Mouse (Mus musculus) mouse embryonic stem cell (cell line): ENCODE measurements around the gene Mri1.

ENCODE experiments used
- in situ Hi-C, 2 experiments: fragments of 300-500 bp; cut with MboI; formaldehyde crosslinking; loops; 1 replicate in 1 of 2; 3 replicates in 1 of 2; pipeline ENCODE4 v1.14.3; 2019 to 2020; ENCODE audit warnings: low sequenced_read_pairs in 2 of 2, low pct_unique_long_range_greater_than_20kb in 1 of 2, mixed read lengths in 1 of 2; ENCODE audit not compliant: unreplicated experiment in 1 of 2

Mri1 gene

DNA sequence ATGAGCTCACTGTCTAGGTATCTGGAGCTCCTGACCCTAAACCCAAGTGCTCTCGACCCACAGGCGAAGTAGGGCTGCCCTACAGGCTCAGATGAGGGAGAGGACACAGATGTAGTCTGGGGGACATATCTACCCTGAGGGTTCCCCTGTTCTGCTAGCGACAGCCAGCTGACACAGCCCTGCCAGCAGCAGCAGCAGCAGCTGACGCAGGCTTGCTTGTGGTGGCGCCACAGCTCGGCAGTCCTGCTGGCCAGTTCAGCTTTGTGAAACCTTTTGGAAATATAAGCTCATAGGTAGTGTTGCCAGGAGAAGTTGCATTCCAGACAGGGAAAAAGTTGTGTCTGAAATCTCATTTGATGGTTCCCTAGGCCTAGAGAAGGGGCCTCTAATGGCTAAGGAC is 16.0 kb downstream of the Mri1 start:
- in situ Hi-C loops, result no loop called here

DNA sequence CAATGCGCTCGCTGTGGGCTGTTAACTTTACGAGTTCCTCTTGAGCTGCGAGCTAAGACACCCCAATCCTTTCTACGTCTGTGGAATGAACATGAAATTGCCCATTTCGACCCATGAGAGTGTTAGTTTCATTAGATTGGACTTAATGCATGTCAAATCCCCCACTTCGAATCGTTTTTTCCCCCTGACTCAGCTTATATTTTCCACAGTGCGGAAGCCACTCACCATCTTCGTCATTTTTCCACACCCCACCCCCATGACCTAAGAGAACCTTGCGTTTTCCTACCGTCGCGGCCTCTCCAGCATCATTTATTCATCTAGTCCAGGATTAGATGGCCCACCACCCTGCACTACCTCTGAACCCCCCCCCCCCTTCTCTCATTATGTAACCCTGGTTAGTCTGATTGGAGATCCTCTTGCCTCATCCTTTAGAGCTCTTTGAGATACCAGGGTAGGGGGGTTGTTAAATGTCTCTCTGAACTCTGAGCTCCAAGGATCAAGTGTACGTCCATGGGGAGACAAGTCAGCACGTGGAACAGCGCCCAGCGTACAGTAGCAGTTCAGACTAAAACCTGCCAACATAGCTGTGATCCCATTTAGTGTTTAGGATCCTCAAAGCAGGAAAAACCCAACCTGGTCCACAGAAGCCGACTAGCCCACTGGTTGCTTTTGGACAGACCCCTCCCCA is 19.4 kb downstream of the Mri1 start:
- in situ Hi-C loops, result no loop called here

DNA sequence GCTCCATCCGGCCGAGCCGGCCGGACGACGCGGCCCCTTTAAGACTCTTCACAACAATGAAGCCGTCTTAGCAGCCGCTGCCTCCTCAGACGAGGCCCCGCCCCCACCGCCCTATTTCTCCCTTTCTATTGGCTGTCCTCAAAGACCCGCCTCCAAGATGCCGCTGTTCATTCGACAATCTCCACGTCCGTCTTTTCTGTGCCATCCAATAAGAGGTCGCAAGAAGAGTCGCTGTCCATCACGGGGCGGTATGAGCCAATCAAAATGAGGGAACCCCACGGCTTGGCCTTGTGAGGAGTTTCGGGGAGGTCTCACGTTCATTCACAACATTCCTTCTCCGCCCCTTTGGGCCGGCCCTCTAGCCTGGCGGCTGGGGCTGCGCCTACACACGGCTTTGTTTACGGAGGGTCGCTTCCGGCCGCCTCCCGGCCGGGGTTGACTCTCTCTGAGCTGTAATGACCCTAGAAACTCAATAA is 20.1 kb downstream of the Mri1 start, which contains the start of gene Zswim4:
Gene Zswim4, minus strand, starts transcription at position 58 of the 476 bp plus-strand sequence.
- in situ Hi-C loops, result no loop called here

GRCm38 (mm10) chr8:84236410-84236997 is 20.6 kb downstream of the Mri1 start:
- in situ Hi-C loops, result no loop called here

DNA sequence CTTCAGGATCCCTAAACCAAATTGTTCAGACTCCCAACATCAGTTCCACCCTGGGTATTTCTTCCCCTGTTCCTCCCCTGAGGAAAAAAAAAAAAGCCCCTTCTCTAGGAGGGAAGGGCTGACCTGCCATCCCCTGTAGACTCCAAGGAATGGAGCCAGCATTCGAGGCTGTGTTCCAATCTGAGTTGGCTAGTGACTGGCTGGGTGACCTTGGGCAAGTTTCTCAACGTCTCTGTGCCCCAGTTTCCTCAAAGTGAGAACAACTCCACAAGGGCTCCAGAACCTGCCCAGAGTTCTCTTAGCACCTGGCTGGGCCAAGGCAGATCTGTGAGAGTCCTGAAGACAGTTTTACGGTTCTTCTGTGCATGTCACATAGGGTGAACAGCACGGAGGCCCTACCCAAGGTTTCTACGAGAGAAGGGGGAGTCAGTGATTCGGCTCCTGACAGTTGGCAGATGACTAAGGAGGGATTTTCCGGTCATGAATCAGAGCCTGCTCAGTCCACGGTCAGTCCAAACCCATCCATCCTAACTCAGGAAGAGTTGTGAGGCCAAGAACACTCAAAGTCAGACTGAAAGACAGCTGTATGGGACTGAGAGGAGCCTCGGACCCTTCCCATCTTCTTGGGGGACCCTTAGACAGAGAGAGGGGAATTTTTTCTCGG is 21.2 kb downstream of the Mri1 start:
- in situ Hi-C loops, result no loop called here

DNA sequence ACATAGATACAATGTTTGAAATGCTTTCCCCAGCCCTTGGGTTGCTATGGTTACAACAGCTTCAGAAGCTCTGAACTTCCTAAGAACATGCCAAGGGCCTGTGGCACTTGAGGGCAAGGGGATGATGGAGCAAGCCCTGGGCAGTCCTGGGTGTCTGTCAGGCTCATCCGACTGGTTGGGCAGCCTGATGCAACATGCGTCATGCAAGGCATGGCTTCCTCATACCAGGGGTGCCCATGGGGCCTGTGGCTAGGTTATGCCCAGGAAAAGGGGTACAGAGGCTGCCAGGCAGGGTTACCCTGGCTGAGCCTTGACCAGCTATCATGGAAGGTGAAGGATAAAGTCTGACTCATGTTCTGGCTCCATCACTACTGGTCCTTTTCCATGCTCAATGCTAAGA is 24.1 kb downstream of the Mri1 start:
- in situ Hi-C loops, result no loop called here

DNA sequence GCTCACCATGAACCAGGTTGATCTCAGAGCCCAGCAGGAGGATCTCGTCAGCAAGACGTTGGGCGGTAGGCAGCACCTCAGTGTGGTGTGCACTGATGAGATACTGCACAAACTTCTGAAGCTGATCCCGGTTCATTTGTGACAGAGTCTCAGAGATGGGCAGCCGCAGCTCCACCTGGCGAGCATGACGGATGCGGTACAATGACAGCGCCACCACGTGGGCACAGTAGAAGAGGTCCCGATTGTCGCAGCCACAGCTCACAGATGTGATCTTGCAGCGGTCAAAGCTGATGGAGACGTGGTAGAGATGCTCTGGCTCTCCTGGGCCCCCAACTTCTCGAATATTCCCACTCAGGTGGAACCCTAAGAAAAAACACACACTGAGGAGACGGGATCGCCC is 26.4 kb downstream of the Mri1 start:
- in situ Hi-C loops, result no loop called here

DNA sequence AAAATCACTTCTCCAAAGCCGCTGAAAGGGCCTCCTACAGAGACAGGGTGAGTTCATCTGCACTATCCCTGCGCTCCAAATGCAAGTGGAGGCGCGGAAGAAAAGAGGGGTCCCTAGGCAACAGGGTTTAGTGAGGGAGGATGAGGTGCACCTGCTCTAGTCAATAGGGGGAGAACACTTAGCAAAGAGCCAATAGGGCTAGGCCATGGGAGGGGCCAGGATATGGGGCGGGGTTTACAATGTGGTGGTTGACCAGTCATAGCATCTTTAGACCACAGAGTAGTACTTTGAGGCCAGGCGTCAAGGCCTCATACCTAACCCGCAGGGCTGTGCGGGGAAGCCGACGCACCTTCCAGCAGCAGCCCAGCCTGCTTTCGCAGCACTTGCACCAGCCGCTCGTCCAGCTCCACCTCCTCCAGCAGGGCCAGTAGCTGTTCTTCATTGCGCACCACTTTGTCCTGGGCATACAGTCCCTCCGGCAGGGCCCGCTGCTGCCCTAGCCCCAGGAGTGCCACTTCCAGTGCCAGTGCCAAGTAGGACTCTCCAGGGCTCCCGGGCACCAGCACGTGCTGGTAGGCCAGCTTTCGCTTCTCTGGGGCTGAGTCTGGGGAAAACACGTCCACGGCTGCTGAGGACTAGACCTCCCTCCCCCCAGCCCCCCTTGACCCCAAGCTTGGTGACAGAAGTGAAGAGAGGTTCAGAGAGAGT is 33.6 kb downstream of the Mri1 start:
- in situ Hi-C loops, result no loop called here

DNA sequence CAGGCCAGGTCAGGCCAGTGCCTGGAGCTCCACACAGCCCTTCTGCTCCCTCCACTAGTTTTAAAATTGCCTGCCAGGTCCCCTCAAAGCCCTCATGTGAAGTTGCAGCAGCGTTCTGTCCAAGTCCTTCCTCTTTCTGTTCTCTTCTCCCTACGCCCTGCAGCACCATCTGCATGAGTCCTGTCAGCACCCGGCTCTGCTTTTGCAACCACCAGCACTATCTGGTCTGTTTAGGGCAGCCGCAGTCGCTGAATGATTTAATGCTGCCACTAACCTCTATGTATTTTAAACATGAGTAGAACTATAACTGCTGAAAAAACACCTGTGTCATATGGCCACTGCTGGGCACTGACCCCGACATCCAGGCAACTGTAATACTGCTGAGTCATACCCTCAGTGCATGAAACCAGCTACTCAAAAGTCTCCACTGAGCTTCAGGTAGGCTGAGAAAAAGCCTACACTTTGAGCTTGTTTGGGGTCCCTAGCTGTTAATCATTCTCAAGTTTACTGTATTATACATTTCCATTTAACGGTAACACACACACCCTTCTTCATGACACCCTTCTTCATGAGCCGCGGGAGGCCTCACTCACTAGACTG is 34.5 kb downstream of the Mri1 start:
- in situ Hi-C loops, result no loop called here

- in situ Hi-C loops, result no loop called here
Observed at GRCm38 (mm10) chr8:84220105-84220504, 37.0 kb downstream of the Mri1 start.

DNA sequence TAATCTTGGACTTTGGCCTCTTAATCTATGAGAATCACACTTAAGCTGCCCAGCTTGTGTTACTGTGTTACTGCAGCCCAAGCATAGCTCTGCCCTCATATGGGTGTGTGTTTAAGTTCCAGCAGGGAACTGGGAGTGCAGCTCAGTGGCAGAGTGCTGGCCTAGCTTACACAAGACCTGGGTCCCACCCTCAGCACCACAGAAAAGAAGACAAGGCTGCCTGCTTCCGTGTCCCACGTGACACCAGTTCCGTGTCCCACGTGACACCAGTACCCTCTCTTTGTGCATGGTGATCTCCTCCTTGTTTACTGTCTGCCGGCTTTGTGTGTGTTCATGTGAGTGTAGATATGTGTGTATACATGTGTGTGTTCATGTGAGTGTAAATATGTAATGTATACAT is 39.0 kb downstream of the Mri1 start:
- in situ Hi-C loops, result no loop called here

- in situ Hi-C loops, result no loop called here
Observed at GRCm38 (mm10) chr8:84217206-84217605, 39.9 kb downstream of the Mri1 start.

- in situ Hi-C loops, result no loop called here
Observed at GRCm38 (mm10) chr8:84213277-84213676, 43.8 kb downstream of the Mri1 start.

GRCm38 (mm10) chr8:84211881-84212563 is 45.1 kb downstream of the Mri1 start:
- in situ Hi-C loops, result no loop called here

GRCm38 (mm10) chr8:84211202-84211601 is 45.9 kb downstream of the Mri1 start:
- in situ Hi-C loops, result no loop called here

- in situ Hi-C loops, result no loop called here
Observed at GRCm38 (mm10) chr8:84210167-84210791, 46.8 kb downstream of the Mri1 start.

DNA sequence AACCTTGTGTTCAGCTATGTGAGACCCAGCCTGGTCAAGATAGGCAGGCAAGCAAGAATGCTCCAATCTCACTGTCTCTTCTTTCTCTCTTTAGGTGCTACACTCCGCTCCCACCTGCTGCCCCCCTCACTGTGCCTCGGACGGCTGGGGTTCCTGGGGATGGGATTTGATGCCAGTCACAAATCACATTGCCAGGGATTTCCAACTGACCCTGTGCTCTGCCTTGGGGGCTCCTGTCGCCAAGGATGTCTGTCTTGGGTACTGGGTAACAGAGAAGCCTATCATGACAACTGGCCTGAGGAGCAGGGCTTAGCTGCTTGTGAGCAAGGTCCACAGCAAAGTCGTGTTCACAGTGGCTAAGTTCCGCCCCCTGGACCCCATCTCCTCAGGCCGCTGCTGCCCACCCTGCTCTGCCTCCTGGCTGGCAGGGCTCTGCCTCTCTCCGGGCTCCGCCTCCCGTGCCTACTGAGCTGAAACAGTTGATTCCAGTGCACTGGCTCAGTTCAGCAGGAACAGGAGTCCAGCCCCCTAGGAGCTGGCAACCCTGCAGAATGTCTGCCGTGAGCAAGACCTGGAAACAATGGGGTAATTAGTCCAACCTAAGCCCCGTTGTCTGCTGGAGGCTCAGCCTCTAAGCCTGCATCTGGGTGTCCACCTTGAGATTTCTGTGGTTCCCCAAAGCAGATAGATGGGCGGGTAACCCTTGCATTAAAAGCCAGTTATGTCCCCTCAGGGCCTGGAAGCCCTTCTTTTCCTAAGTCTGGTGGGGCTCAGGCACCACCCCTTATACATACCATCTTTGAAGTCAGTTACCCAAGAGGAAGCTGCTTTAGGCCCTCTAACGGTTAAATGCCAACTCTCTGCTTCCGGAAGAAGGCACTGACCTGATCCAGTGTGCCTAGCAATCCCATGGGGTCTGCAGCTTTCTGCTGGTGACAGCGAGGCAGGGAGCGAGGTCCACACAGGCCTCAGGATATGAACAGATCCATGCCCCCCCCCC is 48.4 kb downstream of the Mri1 start:
- in situ Hi-C loops, result no loop called here
